Mouse (Mus musculus) lung, embryonic 16.5 days (tissue): ENCODE measurements around the gene Thoc5. TPM values are rescaled to one million over a fixed set of nuclear protein-coding genes. Genes with fewer than 3 reads are reported as not detected.

Experiments used
- ATAC-seq: fragments of 200-750 bp; cut with Nextera tagmentation; 2 replicates; pipeline ENCODE4 v1.8.0; 2017; ENCODE audit warnings: low read depth, mild to moderate bottlenecking, moderate library complexity
- H3K27ac ChIP-seq: fragments of 300-500 bp; sonication (generic); 2 replicates; pipeline ENCODE4 v1.5.1; 2014; ENCODE audit warnings: mild to moderate bottlenecking, control low read depth, low read length
- H3K27me3 ChIP-seq: fragments of 300-500 bp; sonication (generic); 2 replicates; pipeline ENCODE4 v1.6.1; 2014; ENCODE audit warnings: low read depth, low read length, mixed read lengths; ENCODE audit not compliant: control insufficient read depth, insufficient read depth
- H3K36me3 ChIP-seq: fragments of 300-500 bp; sonication (generic); 2 replicates; pipeline ENCODE4 v1.6.1; 2014; ENCODE audit warnings: low read length; ENCODE audit not compliant: control insufficient read depth, insufficient read depth
- H3K4me1 ChIP-seq: fragments of 300-500 bp; sonication (generic); replicated peaks from 2 replicates; pipeline ENCODE4 v1.6.1; 2014; ENCODE audit warnings: low read length, mixed read lengths; ENCODE audit not compliant: control insufficient read depth, insufficient read depth
- H3K4me2 ChIP-seq: fragments of 300-500 bp; sonication (generic); 2 replicates; pipeline ENCODE4 v1.6.1; 2014; ENCODE audit warnings: low read depth, low read length, control low read depth
- H3K4me3 ChIP-seq: fragments of 300-500 bp; sonication (generic); 2 replicates; pipeline ENCODE4 v1.5.1; 2014; ENCODE audit warnings: mild to moderate bottlenecking, low read length, control low read depth
- H3K9ac ChIP-seq: fragments of 300-500 bp; sonication (generic); 2 replicates; pipeline ENCODE4 v1.6.1; 2014; ENCODE audit warnings: low read length, control low read depth
- H3K9me3 ChIP-seq: fragments of 300-500 bp; sonication (generic); 2 replicates; pipeline ENCODE4 v1.6.1; 2016; ENCODE audit warnings: low read length; ENCODE audit not compliant: control insufficient read depth
- WGBS: fragments of 180-500 bp; shearing (Covaris S2); extraction: QIAGEN DNeasy Blood & Tissue Kit; methylation state at CpG from one replicate; pipeline ENCODE4 v1.1.7; 2014; 5-methylcytosine and 5-hydroxymethylcytosine counted together
- polyA plus RNA-seq: library from polyadenylated mRNA; unstranded; fragments of >200 nt; fragmentation: Nextera tagmentation; extraction: Ambion mirVana; gene quantifications from 2 replicates; pipeline ENCODE4 v1.2.1, GENCODE M21; 2015

Gene Thoc5
- polyA plus RNA-seq, 1 experiment from 2014 or later, result 30.7 TPM

GRCm38 (mm10) chr11:4946530-4946929 is 51.4 kb downstream of the Thoc5 start:
- Histone ChIP-seq H3K4me2 (peak overlapping the region; percentile 85), H3K27me3 (peaks cover 56% of the 10 kb centered on the region), H3K36me3 (no peaks in the 10 kb centered on the region), H3K4me3 (no peak overlapping the region; the same call in 1 of the 2 replicates), H3K9me3 (no peaks in the 10 kb centered on the region), H3K9ac (no peak overlapping the region), H3K27ac (no peak overlapping the region), H3K4me1 (peaks cover 13% of the 10 kb centered on the region)
- ATAC-seq, result no peak
- 44% methylated on average over 13 of the region's 13 CpGs for WGBS

GRCm38 (mm10) chr11:4946947-4947812 is 52.1 kb downstream of the Thoc5 start:
- Histone ChIP-seq H3K36me3 (no peaks in the 10 kb centered on the region), H3K9me3 (no peaks in the 10 kb centered on the region), H3K27me3 (peaks cover 56% of the 10 kb centered on the region), H3K9ac (no peak overlapping the region), H3K4me3 (peak overlapping the region; percentile 50), H3K4me2 (peak overlapping the region; percentile 85), H3K4me1 (peaks cover 13% of the 10 kb centered on the region), H3K27ac (no peak overlapping the region)
- peak; percentile 77 for ATAC-seq
- WGBS, result 0% methylated on average over 118 of the region's 120 CpGs

GRCm38 (mm10) chr11:4947813-4948174 is 52.7 kb downstream of the Thoc5 start, which contains the start of gene Nefh:
Gene Nefh (minus strand): TSS chr11:4948064.
- H3K27me3 ChIP-seq, result peaks cover 56% of the 10 kb centered on the region
- peak; percentile 32; the same call in 1 of the 2 replicates for ATAC-seq
- H3K36me3 ChIP-seq, result no peaks in the 10 kb centered on the region
- H3K4me3 ChIP-seq, result peak within 1 kb of the TSS; percentile 50
- peak within 1 kb of the TSS; percentile 85 for H3K4me2 ChIP-seq
- H3K9me3 ChIP-seq, result no peaks in the 10 kb centered on the region
- H3K4me1 ChIP-seq, result peaks cover 13% of the 10 kb centered on the region
- no peak within 1 kb of the TSS for H3K9ac ChIP-seq
- 2% methylated on average over 37 of the region's 41 CpGs for WGBS
- H3K27ac ChIP-seq, result no peak within 1 kb of the TSS

GRCm38 (mm10) chr11:4948792-4949191 is 53.7 kb downstream of the Thoc5 start:
- no peak overlapping the region for H3K4me3 ChIP-seq
- H3K4me1 ChIP-seq, result peaks cover 13% of the 10 kb centered on the region
- H3K36me3 ChIP-seq, result no peaks in the 10 kb centered on the region
- H3K27me3 ChIP-seq, result peaks cover 61% of the 10 kb centered on the region
- no peak overlapping the region for H3K4me2 ChIP-seq
- no peaks in the 10 kb centered on the region for H3K9me3 ChIP-seq
- 36% methylated on average over 8 of the region's 8 CpGs for WGBS
- no peak overlapping the region for H3K27ac ChIP-seq
- H3K9ac ChIP-seq, result no peak overlapping the region
- no peak for ATAC-seq

GRCm38 (mm10) chr11:4949256-4950044 is 54.3 kb downstream of the Thoc5 start:
- H3K9me3 ChIP-seq, result no peaks in the 10 kb centered on the region
- H3K27me3 ChIP-seq, result peaks cover 63% of the 10 kb centered on the region
- no peak overlapping the region for H3K4me3 ChIP-seq
- peaks cover 13% of the 10 kb centered on the region for H3K4me1 ChIP-seq
- H3K36me3 ChIP-seq, result no peaks in the 10 kb centered on the region
- ATAC-seq, result 0 out of 2 replicates have a peak, but pooled peaks have one; percentile 18
- H3K4me2 ChIP-seq, result no peak overlapping the region
- H3K27ac ChIP-seq, result no peak overlapping the region
- 5% methylated on average over 23 of the region's 23 CpGs for WGBS
- H3K9ac ChIP-seq, result no peak overlapping the region

- Histone ChIP-seq H3K4me2 (no peak overlapping the region), H3K4me1 (no peaks in the 10 kb centered on the region), H3K27ac (no peak overlapping the region), H3K4me3 (no peak overlapping the region), H3K36me3 (no peaks in the 10 kb centered on the region), H3K9me3 (no peaks in the 10 kb centered on the region), H3K27me3 (peaks cover 28% of the 10 kb centered on the region), H3K9ac (no peak overlapping the region)
- no peak for ATAC-seq
- 4% methylated on average over 5 of the region's 6 CpGs for WGBS
Measured at GRCm38 (mm10) chr11:4953401-4953800, 58.3 kb downstream of the Thoc5 start.

GRCm38 (mm10) chr11:4953918-4954317 is 58.8 kb downstream of the Thoc5 start:
- Histone ChIP-seq H3K27ac (no peak overlapping the region), H3K36me3 (no peaks in the 10 kb centered on the region), H3K4me1 (no peaks in the 10 kb centered on the region), H3K9ac (no peak overlapping the region), H3K4me2 (no peak overlapping the region), H3K9me3 (no peaks in the 10 kb centered on the region), H3K27me3 (peaks cover 23% of the 10 kb centered on the region), H3K4me3 (no peak overlapping the region)
- no peak for ATAC-seq
- WGBS, result 3% methylated on average over 8 of the region's 8 CpGs

GRCm38 (mm10) chr11:4963099-4963808 is 68.1 kb downstream of the Thoc5 start:
- Histone ChIP-seq H3K9me3 (no peaks in the 10 kb centered on the region), H3K9ac (no peak overlapping the region), H3K36me3 (no peaks in the 10 kb centered on the region), H3K4me2 (no peak overlapping the region), H3K4me1 (no peaks in the 10 kb centered on the region), H3K27ac (no peak overlapping the region), H3K27me3 (no peaks in the 10 kb centered on the region), H3K4me3 (no peak overlapping the region)
- WGBS, result 47% methylated on average over 6 of the region's 6 CpGs
- ATAC-seq, result no peak

GRCm38 (mm10) chr11:4966325-4966724 is 71.2 kb downstream of the Thoc5 start:
- no peaks in the 10 kb centered on the region for H3K4me1 ChIP-seq
- no peak overlapping the region for H3K4me2 ChIP-seq
- H3K9me3 ChIP-seq, result no peaks in the 10 kb centered on the region
- ATAC-seq, result no peak
- no peaks in the 10 kb centered on the region for H3K36me3 ChIP-seq
- no peak overlapping the region for H3K4me3 ChIP-seq
- no peak overlapping the region for H3K27ac ChIP-seq
- H3K9ac ChIP-seq, result no peak overlapping the region
- no peaks in the 10 kb centered on the region for H3K27me3 ChIP-seq
- WGBS, result 48% methylated on average over 2 of the region's 2 CpGs
